Mouse (Mus musculus) embryonic fibroblast, embryonic 13.5 days (primary cell): ENCODE measurements at regions not wholly inside any gene's neighbourhood (a gene's known extent, or its start where the extent isn't known, plus 50 kb on each side); places are given as distances from the start of the nearest gene placed in this dataset.

Experiments used
- H3K27ac ChIP-seq: 2 replicates; pipeline ENCODE4 v1.5.1; 2012; ENCODE audit warnings: low read length, control low read depth, inconsistent platforms; ENCODE audit not compliant: insufficient read depth
- H3K4me1 ChIP-seq: 2 replicates; pipeline ENCODE4 v1.6.1; 2011; ENCODE audit warnings: low read length; ENCODE audit not compliant: control insufficient read depth, insufficient read depth
- H3K4me3 ChIP-seq: 2 replicates; pipeline ENCODE4 v1.5.1; 2011; ENCODE audit warnings: mild to moderate bottlenecking, control low read depth, low read length; ENCODE audit not compliant: insufficient read depth
- CTCF ChIP-seq: IDR thresholded peaks from 2 replicates; pipeline ENCODE4 v1.5.1; 2011; ENCODE audit warnings: mild to moderate bottlenecking, control low read depth, low read length, moderate library complexity, borderline replicate concordance; ENCODE audit not compliant: insufficient read depth
- POLR2A ChIP-seq: IDR thresholded peaks from 2 replicates; pipeline ENCODE4 v1.6.1; 2011; ENCODE audit warnings: low read depth, mild to moderate bottlenecking, control low read depth, low read length, moderate library complexity

DNA sequence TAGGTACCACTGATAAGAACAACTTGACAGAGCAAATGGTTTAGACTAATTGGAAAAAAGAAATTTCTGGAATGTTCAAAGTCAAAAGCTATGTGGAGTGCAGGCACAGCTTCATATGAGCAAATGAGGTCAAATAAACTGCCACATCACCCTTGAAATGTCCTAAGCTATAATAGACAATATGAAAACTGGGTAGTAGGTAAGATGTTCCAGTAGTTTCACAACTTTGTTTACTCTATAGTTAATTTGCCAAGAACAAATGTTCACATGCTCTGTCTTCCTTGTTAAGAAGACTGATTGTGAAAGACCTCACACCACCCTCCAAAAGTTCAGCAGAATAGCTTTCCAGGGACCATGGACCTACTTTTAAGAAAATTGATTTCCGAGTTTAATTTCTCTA, 301.7 kb upstream of the Rarb start:
- TF ChIP-seq CTCF (no peak), POLR2A (no peak)
- H3K27ac ChIP-seq = no peak overlapping the region
- no peak overlapping the region for H3K4me3 ChIP-seq
- H3K4me1 ChIP-seq = no peaks in the 10 kb centered on the region

DNA sequence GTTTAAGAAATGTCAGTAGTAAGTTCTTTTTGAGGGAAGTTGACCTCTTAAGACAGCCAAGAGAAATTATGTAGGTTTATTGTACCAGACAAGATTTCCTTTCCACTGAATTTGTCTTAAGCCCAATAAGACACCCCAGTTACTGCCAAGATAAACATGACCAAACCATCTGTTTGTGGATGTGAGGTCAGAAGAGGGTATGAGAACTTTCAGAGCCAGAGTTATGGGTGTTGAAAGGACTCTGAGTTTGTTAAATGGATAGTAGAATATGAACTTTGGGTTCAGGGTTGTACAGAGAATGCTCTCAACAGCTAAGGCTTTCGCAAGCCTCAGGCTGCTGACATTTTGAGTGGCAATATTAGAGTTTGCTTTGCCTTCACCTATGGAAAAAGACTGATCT, 287.7 kb upstream of the Rarb start:
- no peak overlapping the region for H3K27ac ChIP-seq
- no peaks in the 10 kb centered on the region for H3K4me1 ChIP-seq
- no peak overlapping the region for H3K4me3 ChIP-seq
- no peak for TF ChIP-seq POLR2A
- TF ChIP-seq CTCF = no peak

DNA sequence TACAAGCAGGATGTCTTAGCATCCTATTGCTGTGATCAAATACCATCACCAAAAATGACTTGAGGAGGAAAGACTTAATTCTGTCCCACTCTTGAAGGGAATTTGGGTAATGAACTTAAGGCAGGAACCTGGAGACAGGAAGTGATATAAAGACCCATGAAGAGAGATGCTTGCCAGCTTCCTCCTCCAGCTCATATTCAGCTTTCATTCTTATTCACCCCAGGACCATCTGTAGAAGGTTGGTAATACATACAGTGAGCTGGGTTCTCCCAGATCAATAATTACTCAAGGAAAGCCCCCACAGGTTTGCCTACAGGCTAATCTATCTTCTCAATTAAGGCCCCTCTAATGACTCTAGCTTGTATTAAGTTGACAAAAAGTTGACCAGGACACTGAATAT, 283.5 kb upstream of the Rarb start:
- Histone ChIP-seq H3K4me3 (no peak overlapping the region), H3K4me1 (no peaks in the 10 kb centered on the region), H3K27ac (no peak overlapping the region)
- TF ChIP-seq POLR2A (no peak), CTCF (no peak)

DNA sequence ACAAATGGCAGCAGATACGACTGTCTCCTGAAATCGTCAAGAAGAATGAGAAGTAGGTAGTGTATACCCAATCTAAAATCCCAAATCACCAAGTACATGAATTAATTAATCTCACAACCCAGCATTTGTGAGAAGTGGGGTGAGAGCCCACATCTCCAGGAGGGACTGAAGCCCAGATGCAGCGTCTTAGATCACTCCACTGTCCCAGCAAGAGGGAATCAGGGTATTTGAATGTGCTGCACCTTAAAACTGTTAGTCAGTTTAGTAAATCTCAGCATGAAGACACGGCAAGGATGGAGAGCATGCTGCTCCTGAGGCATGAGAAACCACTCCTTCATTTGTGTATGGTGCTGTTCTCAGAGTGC, 271.6 kb upstream of the Rarb start:
- Histone ChIP-seq H3K4me1 (no peaks in the 10 kb centered on the region), H3K4me3 (no peak overlapping the region)
- TF ChIP-seq POLR2A (no peak), CTCF (no peak)

DNA sequence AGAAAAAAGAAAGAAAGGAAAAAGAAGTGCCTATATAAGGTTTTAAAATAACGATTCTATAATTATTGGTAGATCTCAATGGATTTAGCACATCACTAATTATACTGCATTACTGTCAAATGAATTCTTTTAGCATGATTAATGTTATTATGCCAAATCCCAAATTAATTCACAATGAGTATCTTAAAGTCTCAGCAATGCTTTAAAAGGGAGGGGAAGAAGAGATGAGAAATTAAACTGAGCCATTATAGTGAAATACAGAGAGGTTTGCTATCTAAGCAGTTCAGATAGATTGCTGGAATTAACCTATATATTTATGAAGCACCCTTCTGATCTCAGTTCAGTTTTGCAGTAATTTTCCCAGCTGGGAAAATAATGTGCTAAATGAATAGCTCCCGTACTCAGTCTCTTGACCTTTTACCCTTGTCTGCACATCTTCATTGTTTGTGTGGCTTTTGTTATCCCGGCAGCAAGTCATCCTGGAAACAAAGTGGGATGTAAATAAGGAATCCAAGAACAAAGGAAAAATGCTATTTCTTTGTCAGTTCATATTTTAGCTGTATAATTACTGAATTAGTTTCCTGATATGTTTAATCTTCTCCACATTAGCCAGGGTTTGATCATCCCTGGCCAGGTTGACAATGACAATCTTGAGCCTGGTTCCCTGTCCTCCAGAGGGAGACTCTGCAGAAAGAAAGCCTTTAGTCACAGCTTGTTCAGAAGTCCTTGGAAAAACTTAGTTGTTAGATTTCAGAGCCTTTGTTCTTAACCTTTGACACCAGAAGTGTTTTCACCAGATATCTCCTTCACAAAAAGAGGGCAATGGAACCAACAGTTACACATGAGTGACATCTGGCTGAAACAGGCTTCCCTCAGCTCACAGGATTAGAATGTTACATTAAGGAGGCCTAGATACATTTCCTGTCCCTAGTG, 270.9 kb upstream of the Rarb start:
- no peak for TF ChIP-seq CTCF

More for the DNA sequence above, 271.6 kb upstream of the Rarb start:
- H3K27ac ChIP-seq = no peak overlapping the region

DNA sequence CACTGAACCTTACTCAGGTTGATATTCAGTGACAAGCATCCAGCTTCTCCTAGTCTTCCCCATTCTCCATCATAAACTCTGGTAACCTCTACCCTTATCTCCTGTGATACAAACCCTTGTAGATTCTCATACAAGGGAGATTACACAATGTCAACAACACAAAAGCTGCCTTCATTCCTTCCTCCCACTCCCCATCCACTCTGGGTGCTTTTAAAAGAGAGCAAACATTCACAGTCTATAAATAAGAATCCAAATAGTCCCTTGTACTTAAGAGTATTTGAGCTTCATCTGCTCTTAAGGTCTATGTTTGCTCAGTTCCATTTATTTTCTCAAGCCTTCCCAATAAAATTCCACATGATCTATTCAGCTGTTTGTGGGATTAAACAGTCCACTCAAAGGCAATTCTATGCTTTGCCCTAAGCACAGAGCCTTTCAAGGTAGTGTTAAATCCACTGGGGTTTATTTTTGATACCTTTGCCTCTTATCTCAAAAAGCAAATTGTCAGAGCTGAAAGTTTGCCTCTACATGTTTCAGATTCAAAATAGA, 270.2 kb upstream of the Rarb start:
- H3K4me3 ChIP-seq = no peak overlapping the region
- no peaks in the 10 kb centered on the region for H3K4me1 ChIP-seq
- H3K27ac ChIP-seq = no peak overlapping the region
- no peak for TF ChIP-seq POLR2A
- no peak for TF ChIP-seq CTCF

More for the DNA sequence above, 270.9 kb upstream of the Rarb start:
- Histone ChIP-seq H3K27ac (no peak overlapping the region), H3K4me3 (no peak overlapping the region), H3K4me1 (no peaks in the 10 kb centered on the region)

DNA sequence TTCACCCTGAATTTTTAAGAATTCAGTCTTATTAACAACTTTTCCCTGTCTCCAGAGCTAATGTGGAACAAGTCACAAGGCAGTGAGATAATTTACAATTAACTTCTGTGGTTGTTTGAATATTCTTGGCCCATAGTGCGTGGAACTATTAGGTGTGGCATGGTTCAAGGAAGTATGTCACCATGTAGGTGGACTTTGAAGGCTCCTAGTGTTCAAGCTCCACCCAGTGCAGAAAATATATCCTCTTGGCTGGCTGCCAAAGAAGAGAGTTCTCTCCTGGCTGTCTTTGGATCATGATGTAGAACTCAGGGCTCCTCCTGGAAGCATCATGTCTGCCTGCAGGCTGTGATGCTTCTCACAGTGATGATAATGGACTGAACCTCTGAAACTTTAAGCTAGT, 268.9 kb upstream of the Rarb start:
- TF ChIP-seq CTCF (no peak), POLR2A (no peak)

DNA sequence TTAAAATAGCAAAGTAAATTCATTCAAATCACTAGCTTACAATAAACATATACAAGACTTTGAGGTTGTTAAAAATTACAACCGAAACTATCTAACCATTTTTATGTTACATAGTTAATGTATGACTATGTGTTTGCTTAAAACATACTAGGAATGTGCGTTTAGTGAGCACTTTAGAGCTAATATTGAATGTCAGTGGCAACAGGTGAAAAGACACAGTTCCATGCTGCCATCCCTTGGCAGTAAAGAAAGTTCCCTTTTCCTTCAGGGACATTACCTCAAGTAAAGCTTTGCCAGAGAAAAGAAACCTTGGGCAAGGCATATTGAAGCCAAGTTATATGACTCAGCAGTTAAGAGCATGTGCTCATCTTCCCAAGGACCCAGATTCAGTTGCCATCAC, 265.0 kb upstream of the Rarb start:
- Histone ChIP-seq H3K27ac (no peak overlapping the region), H3K4me3 (no peak overlapping the region), H3K4me1 (no peaks in the 10 kb centered on the region)
- TF ChIP-seq CTCF (no peak), POLR2A (no peak)

More for the DNA sequence above, 268.9 kb upstream of the Rarb start:
- H3K27ac ChIP-seq = no peak overlapping the region
- H3K4me1 ChIP-seq = no peaks in the 10 kb centered on the region
- no peak overlapping the region for H3K4me3 ChIP-seq

DNA sequence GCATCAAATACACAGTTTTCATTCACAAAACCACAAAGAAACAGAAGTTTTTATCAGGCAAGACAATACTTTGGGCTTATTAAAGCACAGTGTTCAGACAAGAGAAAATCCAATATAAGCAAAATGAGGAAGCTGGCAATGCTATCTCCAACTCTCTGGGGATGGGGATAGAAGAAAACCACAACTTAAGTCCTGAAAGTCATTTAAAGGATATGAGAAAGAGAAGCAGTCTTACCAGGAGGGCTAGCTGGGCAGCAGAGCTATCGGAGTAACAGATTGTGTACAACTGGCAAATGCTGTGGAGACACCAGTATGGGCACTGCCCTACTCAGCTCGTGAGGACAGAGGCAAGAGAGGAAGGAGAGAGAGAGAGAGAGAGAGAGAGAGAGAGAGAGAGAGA, 262.9 kb upstream of the Rarb start:
- H3K4me3 ChIP-seq = no peak overlapping the region
- TF ChIP-seq POLR2A (no peak), CTCF (no peak)
- H3K4me1 ChIP-seq = no peaks in the 10 kb centered on the region
- H3K27ac ChIP-seq = no peak overlapping the region

DNA sequence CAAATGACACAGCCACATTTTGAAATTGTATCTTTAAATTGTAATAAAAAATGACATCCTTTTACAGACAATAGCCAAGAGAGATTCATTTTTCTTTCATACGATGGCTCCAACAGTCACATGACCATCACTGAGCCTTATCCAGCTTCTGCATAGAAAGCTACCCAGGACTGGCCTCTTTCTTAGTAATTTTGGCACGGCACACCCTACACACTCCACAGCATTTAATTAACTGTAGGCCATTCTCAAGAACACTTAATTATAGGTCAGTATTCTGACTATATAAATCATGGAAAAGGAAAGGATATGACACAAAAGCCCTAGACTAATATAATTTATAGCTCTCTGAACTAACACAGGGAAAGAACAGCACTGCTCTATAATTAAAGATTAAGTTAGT, 260.6 kb upstream of the Rarb start:
- Histone ChIP-seq H3K4me3 (no peak overlapping the region), H3K27ac (no peak overlapping the region), H3K4me1 (no peaks in the 10 kb centered on the region)
- TF ChIP-seq POLR2A = no peak
